Mouse (Mus musculus) E14TG2a.4 (cell line): Measurements from ENCODE around the gene Olfr559.

Source experiments
- CTCF ChIP-seq: conservative IDR thresholded peaks from 2 replicates; pipeline ENCODE4 v1.5.1; 2014; ENCODE audit warnings: low read length
- NANOG ChIP-seq: IDR thresholded peaks from 2 replicates; pipeline ENCODE4 v1.6.1; 2014; ENCODE audit warnings: borderline replicate concordance, low read length, mixed read lengths

DNA sequence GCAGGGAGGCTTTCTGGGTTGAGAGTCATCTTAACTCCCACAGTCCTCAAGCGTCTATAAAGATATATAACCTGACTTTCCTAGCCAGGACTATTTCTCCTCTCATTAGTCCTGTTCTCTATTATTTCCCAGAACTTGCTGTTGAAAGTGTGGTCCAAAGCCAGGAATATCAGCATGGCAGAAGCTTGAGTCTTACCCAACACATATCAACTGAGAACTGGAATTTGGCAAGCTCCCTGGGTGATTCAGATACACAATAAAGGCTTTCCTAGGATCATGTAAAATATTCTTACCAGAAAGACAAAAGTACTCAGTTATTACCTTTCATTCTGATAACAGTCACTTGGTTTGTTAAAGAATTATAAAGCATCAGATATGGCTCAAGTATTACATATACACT is 45.4 kb downstream of the Olfr559 start:
- TF ChIP-seq CTCF (no peak), NANOG (no peak)
